Mouse (Mus musculus) left cerebral cortex, postnatal 10 days (tissue): ENCODE results near the gene Ccdc85c. TPM values are rescaled to one million over a fixed set of nuclear protein-coding genes. Genes with fewer than 3 reads are reported as not detected.

Experiments
- DNase-seq, 2 experiments: peaks; one replicate each; pipeline ENCODE4 v3.0.0; 2021 to 2022; ENCODE audit warnings: low spot score in 2 of 2, mixed read lengths in 1 of 2; ENCODE audit errors: extremely low spot score in 1 of 2
- intact Hi-C: fragments of 180-260 bp; cut with DNase I; formaldehyde crosslinking; loops from one replicate; pipeline ENCODE4 v1.15.1; 2025
- total RNA-seq, 2 experiments: library from RNA; stranded (reverse); gene quantifications; 2 replicates each; pipeline ENCODE4 v1.2.3; 2021

Gene Ccdc85c
- total RNA-seq, 2 experiments from 2014 or later, result 58.9 to 59.6 TPM

DNA sequence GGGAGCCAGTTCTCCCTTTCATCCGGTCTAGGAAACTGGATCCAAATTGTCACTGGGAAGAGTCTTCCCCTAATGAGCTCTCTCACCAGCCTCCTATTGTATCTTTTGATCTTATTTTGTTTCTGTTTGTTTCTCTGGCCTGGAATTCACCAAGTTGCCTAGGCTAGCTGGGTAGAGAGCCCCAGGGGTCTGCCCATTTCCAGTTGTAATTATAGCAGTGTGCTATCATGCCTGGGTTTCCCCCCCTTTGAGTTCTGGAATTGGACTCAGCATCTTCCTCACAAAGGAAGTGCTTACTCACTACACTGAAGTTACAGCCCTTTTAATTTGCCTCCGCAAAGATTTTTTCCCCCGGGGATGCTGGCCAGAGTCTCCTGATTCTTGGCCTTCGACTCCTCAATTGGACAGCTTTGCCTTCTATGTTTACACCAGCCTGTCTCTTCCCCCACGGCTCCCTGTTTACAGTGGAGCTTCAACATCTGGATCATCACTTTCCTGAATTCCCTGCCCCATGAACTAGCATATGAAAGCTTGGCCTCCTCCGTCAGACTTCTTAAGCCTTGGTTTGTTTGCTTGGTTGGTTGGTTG is 28.6 kb upstream of the Ccdc85c start:
- DNase-seq, result no peak
- intact Hi-C loops, result no loop called here

DNA sequence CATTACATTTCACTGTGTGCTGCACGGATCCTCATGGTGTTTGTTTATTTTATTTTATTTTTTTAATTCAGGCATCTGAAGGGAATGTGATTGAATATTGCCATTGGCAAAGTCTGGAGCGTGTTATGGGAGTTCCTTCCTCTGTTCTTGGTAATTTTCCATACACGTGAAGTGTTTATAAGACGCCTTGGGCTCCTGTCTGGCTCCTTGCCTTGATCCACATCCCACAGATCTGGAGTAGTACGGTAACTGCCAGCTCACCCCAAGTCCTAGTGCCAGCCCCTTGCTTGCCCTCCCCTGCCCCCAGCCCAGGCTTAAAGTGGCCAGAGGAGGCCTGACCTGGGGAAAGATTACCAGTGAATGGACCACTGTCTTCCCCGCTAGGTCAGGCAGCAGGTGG is 25.8 kb upstream of the Ccdc85c start:
- no peak for DNase-seq
- intact Hi-C loops, result no loop called here

DNA sequence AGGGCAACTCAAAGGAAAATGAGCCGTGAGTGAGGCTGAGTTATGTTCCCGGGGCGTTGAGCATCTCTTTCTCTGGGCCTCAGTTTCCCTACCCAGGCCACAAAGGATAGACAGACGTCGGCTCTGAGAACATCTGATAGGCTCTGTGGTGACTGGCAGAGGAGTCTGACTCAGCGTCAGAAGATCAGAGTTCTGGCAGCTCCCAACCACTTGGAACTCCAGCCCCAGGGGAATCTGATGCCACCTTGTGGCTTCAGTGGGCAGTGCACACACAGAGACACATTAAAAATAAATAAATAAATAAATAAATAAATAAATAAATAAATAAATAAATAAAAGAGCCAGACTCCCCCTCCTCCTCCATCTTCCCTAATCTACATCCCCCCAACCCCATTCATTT is 21.8 kb upstream of the Ccdc85c start:
- intact Hi-C loops, result no loop called here
- no peak for DNase-seq

DNA sequence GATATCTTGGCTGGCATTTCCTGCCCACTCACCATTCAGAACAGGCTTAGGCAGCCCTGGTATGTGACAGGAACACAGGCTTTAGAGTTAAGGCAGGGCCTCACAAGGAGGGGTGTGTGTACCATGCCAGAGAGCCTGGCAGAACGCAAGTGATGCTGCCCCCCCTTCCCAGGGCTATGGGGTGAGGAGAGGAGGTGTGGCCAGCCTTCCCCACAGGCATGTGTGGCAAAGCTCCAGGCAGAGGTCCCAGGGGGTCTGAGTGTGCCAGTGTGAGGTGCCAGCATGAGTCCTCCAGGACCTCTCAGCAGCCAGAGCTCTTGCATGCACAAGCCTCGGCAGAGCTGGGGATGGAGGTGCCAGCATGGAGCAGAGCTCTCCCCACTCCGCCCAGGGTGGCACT is 19.4 kb upstream of the Ccdc85c start:
- intact Hi-C loops, result loop anchor here (5.0 kb wide), 1 partner anchor 87 kb away; no protein-coding TSS in a partner anchor
- DNase-seq, result no peak

DNA sequence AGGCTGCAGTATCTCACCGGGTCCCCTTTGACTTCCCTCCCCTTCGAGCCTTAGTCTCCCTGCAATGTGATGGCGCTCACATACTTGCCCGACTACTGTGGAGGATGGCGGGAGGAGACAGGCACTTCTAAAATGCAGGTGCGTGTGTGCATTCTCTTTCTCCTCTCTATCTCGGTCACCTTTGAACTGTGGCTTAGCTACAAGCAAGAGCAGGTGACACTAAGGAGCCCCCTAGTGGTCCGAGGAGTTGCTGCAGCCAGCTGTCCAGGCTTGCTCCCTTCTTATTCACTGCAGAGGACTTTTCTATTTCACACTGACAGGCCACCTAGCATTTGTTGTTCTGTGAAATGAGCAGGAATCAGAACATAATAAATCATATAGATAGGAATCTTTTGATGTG is 17.7 kb upstream of the Ccdc85c start:
- peak; percentile 34 to 78 for DNase-seq
- intact Hi-C loops, result loop anchor here (5.0 kb wide), 1 partner anchor 86 kb away; no protein-coding TSS in a partner anchor

DNA sequence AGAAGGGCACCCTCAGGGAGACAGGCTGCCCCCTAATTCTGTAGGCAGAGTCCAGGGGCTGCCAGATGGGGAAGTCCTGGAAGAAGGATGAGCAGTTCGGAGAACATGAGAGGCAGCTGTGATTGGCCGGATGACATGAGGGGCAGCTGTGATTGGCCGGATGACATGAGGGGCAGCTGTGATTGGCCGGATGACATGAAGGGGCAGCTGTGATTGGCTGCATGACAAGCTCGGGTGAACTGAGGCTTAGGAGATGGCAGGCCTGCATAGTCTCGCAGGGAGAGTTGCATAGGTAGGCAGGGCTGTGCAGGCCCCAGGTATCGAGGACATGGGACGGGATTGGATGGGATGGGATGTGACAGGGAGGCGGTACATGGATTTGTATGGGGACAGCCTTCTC is 17.2 kb upstream of the Ccdc85c start:
- intact Hi-C loops, result loop anchor here (5.0 kb wide), 1 partner anchor 85 kb away; no protein-coding TSS in a partner anchor

DNA sequence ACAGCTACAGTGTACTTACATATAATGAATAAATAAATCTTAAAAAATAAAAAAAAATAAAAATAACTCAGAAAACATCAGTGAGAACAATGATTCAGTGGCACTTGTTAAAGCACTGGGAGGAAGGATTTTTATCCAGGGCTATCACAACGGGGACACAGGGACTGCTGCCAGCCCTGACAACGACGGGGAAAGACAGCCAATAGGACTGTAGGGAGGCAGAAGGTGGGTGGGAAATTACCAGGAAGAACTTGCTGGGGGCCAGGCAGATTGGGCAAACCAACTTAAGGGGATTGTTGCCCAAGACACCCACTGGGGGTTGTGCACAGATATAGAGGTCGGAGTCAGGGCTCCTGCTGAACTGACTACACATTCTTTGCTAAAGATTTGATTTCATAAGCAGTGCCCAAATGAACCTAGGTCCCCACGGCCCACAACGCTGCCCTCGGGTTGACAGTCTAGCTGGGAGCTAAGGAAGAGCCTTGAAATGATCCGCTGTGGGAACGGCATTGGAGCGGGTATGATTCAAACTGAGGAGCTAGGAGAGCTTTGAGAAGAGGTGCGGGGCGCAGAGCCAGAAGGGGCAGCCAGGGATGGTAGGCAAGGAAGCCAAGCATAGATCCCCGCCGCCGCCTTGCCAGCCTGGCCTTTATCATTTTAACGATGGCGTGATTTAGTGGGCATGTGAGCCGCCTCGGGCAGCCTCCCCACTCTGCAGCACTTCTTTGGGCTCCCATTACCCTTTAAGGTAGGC is 13.1 kb upstream of the Ccdc85c start:
- no peak for DNase-seq
- intact Hi-C loops, result no loop called here

More for the DNA sequence above, 17.2 kb upstream of the Ccdc85c start:
- DNase-seq, result peak in 1 of 2 experiments; percentile 51

DNA sequence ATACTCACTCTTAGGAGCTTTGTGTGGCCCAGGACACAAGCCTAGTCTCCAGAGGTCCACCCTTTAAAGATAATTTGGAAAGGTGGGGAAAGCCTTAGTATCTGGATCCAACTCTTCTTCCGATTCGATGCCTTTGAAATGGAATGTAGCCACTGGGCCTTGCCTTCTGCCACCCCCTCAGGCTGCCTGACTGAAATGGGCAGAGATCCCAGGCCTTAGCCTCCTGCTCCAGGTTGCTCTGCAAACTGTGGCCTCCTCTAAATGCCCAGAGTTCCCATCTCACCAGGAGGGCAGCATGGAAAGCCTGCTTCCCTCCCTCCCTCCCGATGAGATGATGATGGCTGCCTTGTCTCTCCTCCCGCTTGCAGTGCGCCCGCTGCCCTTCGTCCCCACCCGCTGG is 11.8 kb upstream of the Ccdc85c start:
- no peak for DNase-seq
- intact Hi-C loops, result no loop called here

DNA sequence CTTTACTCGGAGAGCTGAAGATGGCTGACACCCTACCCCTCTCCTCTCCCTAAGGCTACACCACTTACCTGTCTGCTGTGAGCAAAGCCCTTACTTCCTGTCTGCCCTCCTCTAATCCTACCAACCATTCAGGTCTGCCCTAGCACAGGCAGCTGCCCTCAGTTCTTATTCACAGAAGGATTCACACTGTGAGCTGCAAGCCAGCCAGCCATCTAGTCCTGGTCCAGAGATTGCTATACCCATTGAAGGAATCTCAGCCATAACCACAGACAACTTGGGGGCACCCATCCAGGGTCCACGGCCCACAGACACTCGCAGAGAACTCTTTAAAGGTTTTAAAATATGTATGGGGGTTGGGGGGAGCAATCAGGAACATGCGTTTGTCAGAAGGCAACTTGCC is 11.2 kb upstream of the Ccdc85c start:
- DNase-seq, result no peak
- intact Hi-C loops, result no loop called here

DNA sequence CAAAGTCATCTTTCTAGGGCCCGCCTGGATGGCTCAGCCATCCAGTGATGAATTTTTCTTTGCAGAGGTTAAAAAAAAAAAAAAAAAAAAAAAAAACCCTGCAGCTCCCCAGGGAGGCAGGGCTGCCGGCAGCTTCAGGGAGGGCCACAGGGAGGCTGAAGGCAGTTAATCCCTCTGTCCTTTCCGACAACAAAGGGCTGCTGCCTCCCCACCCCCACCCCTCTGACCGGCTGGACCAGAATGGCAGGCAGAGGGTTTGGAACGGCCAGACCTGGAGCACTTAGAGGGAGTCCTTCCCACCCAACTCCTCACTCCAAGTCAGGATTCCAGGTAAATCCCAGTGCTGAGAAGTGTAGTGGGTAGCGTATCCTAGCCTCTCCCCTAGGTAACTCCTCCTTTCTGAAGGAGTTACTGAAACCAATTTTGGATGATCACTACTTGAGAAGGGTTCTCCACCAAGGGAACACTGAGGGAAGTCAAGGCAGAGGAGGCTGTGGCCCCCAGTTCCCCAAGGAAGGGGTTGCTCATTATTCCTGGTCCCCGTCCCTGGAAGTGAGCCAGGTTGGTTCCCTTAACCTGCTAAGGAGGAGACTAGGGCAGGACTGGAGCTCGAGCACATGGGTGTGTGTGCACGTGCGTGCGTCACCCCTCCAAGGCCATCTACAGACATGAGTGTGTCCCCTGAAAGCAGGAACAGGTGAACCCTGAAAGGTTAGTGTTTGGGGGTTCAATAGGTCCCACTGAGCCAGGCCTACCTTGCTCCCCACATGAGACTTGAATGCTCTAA is 10.2 kb upstream of the Ccdc85c start:
- DNase-seq, result no peak

DNA sequence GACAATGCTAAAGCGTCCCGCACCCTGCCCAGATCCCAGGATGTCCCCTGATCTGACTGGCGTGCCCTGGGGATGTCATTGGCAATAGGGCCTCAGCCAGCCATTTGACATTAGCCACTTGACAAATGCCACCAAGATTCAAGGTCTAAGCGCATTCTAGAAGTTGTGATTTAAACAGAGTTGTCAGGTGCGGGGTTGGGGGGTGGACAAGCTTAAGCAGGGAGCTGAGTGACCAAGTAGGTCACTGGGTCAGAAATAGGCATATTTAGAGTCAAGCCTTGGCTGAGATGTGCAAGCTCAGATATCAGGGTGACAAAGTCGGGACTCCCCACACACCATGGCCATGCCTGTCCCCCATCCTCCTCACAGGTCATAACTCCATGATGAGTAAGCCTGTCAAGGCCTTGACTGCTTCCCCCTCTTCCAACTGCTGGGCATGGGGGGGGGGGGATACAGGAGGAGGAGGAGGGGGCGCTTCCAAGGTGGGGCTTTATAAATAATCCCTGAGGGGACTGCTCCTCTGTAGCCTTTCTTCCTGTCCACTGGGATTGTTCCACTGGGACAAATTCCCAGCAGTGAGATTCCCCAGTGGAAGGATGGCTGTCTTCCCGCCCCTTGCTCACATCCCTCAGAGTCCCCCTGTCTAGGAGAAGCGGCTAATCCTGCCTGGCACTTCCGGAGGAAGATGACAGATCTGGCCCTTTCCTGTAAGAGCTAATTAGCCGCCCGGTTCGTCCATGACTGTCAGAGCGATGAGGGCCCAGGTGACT is 9.4 kb upstream of the Ccdc85c start:
- DNase-seq, result no peak
- intact Hi-C loops, result no loop called here

More for the DNA sequence above, 10.2 kb upstream of the Ccdc85c start:
- intact Hi-C loops, result no loop called here

DNA sequence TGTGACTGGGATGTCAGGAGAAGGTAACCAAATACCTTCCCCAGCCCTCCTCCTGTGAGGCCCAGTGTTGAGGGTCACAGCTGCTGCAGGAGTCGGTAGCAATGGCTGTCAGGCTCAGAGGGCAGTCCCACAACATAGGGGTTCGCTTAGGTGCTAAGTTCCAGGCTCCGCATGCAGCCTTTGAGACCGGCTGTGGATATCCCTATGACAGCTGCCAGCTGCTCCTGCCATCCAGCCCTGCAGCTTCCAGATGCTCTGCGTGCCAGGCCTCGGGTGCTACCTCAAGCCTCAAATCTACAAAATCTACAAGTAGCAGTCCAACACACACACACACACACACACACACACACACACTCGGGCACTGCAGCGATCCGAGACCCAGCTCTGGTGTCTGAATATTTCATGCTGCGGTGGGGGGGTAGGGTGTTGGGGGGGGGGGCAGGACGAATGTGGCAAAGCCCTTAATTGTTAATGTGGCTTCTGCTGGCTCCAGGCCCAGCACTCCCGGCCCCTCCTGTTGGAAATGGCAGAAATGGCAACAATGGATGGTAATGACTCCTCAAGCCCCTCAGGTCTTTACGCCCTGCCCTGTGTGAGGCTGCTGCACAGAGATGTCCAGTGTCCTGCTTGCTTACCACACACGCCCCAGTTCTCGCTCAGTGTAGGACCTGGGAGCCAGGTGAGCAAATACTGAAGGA is 3.1 kb upstream of the Ccdc85c start:
- DNase-seq, result no peak
- intact Hi-C loops, result loop anchor here (5.0 kb wide), 1 partner anchor 61 kb away; no protein-coding TSS in a partner anchor

DNA sequence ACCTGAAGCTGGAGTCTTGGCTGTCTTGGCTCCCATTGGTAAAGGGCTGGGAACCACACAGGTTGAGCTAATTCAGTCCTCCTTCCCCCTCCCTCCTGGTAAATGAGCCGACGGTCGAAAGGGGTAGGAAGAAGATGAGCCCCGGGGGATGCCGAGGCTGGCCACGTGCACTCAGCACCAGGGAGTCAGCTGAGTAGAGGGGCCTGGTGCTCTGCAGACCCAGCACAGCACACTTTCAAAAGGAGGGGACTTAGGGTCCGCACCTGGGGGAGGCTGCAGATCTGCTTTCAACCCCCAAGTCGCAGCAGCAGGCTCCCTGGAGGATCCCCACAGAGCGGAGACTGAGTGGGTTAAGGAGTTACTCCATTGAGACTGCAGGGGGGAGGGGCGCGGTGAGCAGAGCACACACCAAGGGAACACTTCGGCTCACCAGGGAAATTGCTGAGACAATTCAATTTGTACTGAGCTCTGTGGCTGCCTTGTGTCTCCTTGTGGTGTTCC is 2.2 kb upstream of the Ccdc85c start:
- intact Hi-C loops, result loop anchor here (5.0 kb wide), 1 partner anchor 60 kb away; no protein-coding TSS in a partner anchor
- DNase-seq, result no peak

DNA sequence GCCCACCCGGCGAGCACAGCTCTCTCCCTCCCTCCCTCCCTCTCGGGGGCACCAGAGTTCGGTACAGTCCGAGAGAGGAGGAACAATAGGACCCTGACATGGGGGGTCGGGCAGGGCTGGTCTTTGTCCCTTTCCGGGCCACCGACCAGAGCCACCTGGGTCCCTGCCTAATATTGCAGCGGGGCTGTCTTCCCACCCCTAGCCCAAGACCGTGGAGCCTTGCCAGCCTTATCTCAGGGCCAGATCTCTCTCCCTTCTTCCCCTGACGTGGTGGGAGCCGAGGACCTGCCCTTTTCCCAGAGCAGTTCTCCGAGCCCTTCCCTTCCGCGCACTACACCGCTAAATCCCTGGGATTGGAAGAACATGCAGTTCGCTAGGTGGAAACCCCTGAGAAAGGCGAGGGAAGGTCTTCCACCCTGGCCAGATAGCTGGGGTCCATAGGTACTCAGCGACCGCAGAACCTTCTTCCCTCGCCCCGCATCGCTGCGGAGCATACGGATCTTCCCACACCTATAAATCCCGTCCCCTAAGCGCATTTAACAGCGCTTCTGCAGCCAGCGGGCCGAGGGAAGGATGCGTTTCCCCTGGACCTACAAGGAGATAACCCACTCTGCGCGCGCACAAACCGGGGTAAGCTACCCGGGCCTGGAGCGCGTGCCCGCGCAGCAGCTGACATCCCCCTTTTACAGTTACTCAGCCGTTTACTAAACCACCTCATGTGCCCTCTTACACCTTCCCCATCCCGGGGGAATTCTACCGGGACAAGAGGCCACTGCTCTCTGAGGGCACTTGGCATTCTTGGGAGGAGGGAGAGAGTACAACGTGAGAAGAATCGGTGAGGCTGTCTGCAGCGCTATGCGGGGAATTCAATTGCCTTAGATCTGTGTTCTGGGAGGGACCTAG is 946 bp upstream of the Ccdc85c start:
- DNase-seq, result peak in 1 of 2 experiments; percentile 74
- intact Hi-C loops, result loop anchor here (5.0 kb wide), 1 partner anchor 59 kb away; no protein-coding TSS in a partner anchor

DNA sequence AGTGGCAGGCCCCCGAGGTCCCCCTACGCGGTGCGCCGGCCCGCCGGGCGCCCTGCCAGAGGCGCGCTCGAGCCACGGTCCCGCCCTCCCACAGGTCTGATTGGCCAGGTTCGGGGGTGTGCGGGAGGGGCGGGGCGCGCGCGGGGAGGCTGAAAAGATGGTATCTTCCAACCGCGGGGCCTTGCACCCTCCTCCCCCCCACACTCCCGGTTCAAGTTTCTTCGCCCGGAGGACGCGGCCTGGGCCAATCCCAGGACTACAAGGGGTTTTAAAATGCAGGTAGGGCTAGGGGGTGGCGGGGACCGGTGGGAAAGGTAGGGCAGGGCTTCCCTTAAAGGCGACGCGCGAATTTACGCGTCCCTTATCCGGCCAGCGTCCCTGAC is 274 bp upstream of the Ccdc85c start:
- DNase-seq, result peak; percentile 95 to 99
- intact Hi-C loops, result loop anchor here (5.0 kb wide), 1 partner anchor 58 kb away; no protein-coding TSS in a partner anchor

DNA sequence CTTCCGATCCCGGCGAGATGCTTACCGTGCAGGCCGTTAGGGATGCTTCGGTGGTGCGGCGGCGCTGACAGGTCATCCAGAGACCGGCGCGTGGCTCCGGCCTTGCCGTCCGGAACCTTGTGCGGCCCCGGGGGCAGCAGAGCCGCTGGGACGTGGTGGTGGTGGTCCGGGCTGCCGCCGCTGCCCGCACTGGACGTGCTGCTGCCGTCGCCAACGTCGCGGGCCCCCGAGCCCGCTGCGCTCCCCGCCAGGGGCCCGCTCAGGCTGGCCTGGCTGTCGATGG is 971 bp downstream of the Ccdc85c start:
- intact Hi-C loops, result loop anchor here (5.0 kb wide), 1 partner anchor 67 kb away; no protein-coding TSS in a partner anchor
- DNase-seq, result no peak
